Mouse (Mus musculus) spleen, adult 2 months (tissue): ENCODE measurements around the gene Hoxb6.

ENCODE experiments used
- CTCF ChIP-seq: fragments of 200-500 bp; IDR thresholded peaks from 2 replicates; pipeline ENCODE4 v1.5.1; 2011; ENCODE audit warnings: mild to moderate bottlenecking, inconsistent platforms; ENCODE audit not compliant: insufficient read depth, insufficient read length, insufficient replicate concordance; ENCODE audit errors: extremely low read depth
- POLR2A ChIP-seq: fragments of 200-500 bp; IDR thresholded peaks from 2 replicates; pipeline ENCODE4 v1.6.1; 2011; ENCODE audit warnings: low read depth, low read length, inconsistent platforms

GRCm38 (mm10) chr11:96313134-96313533 lies 20.9 kb downstream of the Hoxb6 start:
- TF ChIP-seq CTCF (no peak), POLR2A (no peak)
